Mouse (Mus musculus): Measurements from ENCODE around the gene Acap1. TPM values are rescaled to one million over a fixed set of nuclear protein-coding genes. Genes with fewer than 3 reads are reported as not detected.

Gene Acap1
- polyA plus RNA-seq, 1 experiment from 2014 or later: 7.0 TPM

- H3K4me3 ChIP-seq: peak overlapping the region; percentile 53
- H3K9ac ChIP-seq: peak overlapping the region; percentile 83
- no peak overlapping the region for H3K27ac ChIP-seq (replicated peaks)
- ATAC-seq (ENCODE audit: extremely low read depth, insufficient number of reproducible peaks, low FRiP score, low TSS enrichment): no peak
- peaks cover 44% of the 10 kb centered on the region for H3K4me1 ChIP-seq
- 6% methylated on average over 47 of the region's 48 CpGs for WGBS
- peaks cover 9% of the 10 kb centered on the region; the same call in 1 of the 2 replicates for H3K36me3 ChIP-seq
- peaks cover 52% of the 10 kb centered on the region for H3K27me3 ChIP-seq (replicated peaks)
- H3K9me3 ChIP-seq: no peaks in the 10 kb centered on the region
- peak overlapping the region; percentile 88 for H3K4me2 ChIP-seq
Measured at GRCm38 (mm10) chr11:69834001-69834549, 61.3 kb downstream of the Acap1 start.

DNA sequence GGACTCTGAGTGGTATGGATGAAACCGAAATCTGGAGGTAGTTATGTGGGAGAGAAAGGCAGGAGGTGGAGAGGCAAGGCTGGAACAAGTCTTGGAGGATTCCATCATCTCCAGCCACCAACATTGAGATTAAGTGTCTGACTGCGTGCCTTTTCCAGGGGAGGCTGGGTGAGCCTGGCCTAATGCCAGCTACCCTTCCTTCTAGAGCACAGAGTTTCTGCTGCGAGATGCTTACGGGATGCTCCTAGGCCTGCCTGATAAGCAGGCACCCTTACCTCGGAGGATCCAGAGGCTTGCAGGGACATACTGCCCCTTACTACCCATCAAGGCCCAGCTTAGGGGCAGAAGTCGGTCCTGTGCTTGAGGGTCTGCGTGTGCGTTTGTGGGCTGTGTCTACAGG is 61.8 kb downstream of the Acap1 start:
- WGBS: 31% methylated on average over 8 of the region's 8 CpGs
- ATAC-seq (ENCODE audit: extremely low read depth, insufficient number of reproducible peaks, low FRiP score, low TSS enrichment): no peak
- Histone ChIP-seq H3K4me1 (peaks cover 40% of the 10 kb centered on the region), H3K27me3 (replicated peaks) (peaks cover 52% of the 10 kb centered on the region), H3K4me3 (peak overlapping the region; percentile 53), H3K9me3 (no peaks in the 10 kb centered on the region), H3K27ac (replicated peaks) (no peak overlapping the region), H3K9ac (peak overlapping the region; percentile 83), H3K4me2 (peak overlapping the region; percentile 88), H3K36me3 (peaks cover 9% of the 10 kb centered on the region; the same call in 1 of the 2 replicates)

Small RNA genes lying within 50 kb of the gene (microRNA-seq; reads per million reads assigned to microRNA genes)
- gene Mir6924: not detected

Other genes with a start within 250 kb of the Acap1 start
- not detected in 2 replicates for gene Sox15, start 240.2 kb downstream of the Acap1 start, polyA plus RNA-seq (2015; fragmentation: Nextera tagmentation; extraction: Ambion mirVana)
- 51.3 and 52.0 TPM in 2 replicates for gene Mpdu1, start 232.9 kb downstream of the Acap1 start, polyA plus RNA-seq (2015; fragmentation: Nextera tagmentation; extraction: Ambion mirVana)
- 8.8 and 10.5 TPM in 2 replicates for gene Cd68, start 229.4 kb downstream of the Acap1 start, polyA plus RNA-seq (2015; fragmentation: Nextera tagmentation; extraction: Ambion mirVana)
- 372 and 373 TPM in 2 replicates for gene Eif4a1, start 223.1 kb downstream of the Acap1 start, polyA plus RNA-seq (2015; fragmentation: Nextera tagmentation; extraction: Ambion mirVana)
- 59.2 and 63.5 TPM in 2 replicates for gene Senp3, start 213.5 kb downstream of the Acap1 start, polyA plus RNA-seq (2015; fragmentation: Nextera tagmentation; extraction: Ambion mirVana)
- 0.23 and 0.38 TPM in 2 replicates for gene Tnfsf13, start 209.8 kb downstream of the Acap1 start, polyA plus RNA-seq (2015; fragmentation: Nextera tagmentation; extraction: Ambion mirVana)
- 4.7 and 5.7 TPM in 2 replicates for gene Tnfsf12, start 199.7 kb downstream of the Acap1 start, polyA plus RNA-seq (2015; fragmentation: Nextera tagmentation; extraction: Ambion mirVana)
- 3.3 and 3.4 TPM in 2 replicates for gene Tnfsfm13, start 199.4 kb downstream of the Acap1 start, polyA plus RNA-seq (2015; fragmentation: Nextera tagmentation; extraction: Ambion mirVana)
- gene Polr2a, start 136.9 kb downstream of the Acap1 start, polyA plus RNA-seq (2015; fragmentation: Nextera tagmentation; extraction: Ambion mirVana): 16.1 and 19.1 TPM in 2 replicates
- 0.19 and 0.51 TPM in 2 replicates for gene Slc35g3, start 133.6 kb downstream of the Acap1 start, polyA plus RNA-seq (2015; fragmentation: Nextera tagmentation; extraction: Ambion mirVana)
- gene Zbtb4, start 129.6 kb downstream of the Acap1 start, polyA plus RNA-seq (2015; fragmentation: Nextera tagmentation; extraction: Ambion mirVana): 2.7 and 3.1 TPM in 2 replicates
- 6.8 and 7.9 TPM in 2 replicates for gene Chrnb1, start 99.6 kb downstream of the Acap1 start, polyA plus RNA-seq (2015; fragmentation: Nextera tagmentation; extraction: Ambion mirVana)
- 2.0 and 2.3 TPM in 2 replicates for gene Fgf11, start 93.7 kb downstream of the Acap1 start, polyA plus RNA-seq (2015; fragmentation: Nextera tagmentation; extraction: Ambion mirVana)
- 1.8 and 1.9 TPM in 2 replicates for gene Tmem102, start 89.9 kb downstream of the Acap1 start, polyA plus RNA-seq (2015; fragmentation: Nextera tagmentation; extraction: Ambion mirVana)
- gene Gm39566, start 80.2 kb downstream of the Acap1 start, polyA plus RNA-seq (2015; fragmentation: Nextera tagmentation; extraction: Ambion mirVana): not detected in 2 replicates
- gene Spem2, start 77.1 kb downstream of the Acap1 start, polyA plus RNA-seq (2015; fragmentation: Nextera tagmentation; extraction: Ambion mirVana): not detected in 2 replicates
- not detected in 2 replicates for gene Spem1, start 73.4 kb downstream of the Acap1 start, polyA plus RNA-seq (2015; fragmentation: Nextera tagmentation; extraction: Ambion mirVana)
- gene Nlgn2, start 57.8 kb downstream of the Acap1 start, polyA plus RNA-seq (2015; fragmentation: Nextera tagmentation; extraction: Ambion mirVana): 2.0 and 2.4 TPM in 2 replicates
- gene Tmem256, start 57.0 kb downstream of the Acap1 start, polyA plus RNA-seq (2015; fragmentation: Nextera tagmentation; extraction: Ambion mirVana): 330 and 361 TPM in 2 replicates
- 75.4 and 76.2 TPM in 2 replicates for gene Plscr3, start 49.2 kb downstream of the Acap1 start, polyA plus RNA-seq (2015; fragmentation: Nextera tagmentation; extraction: Ambion mirVana)
- gene Tnk1, start 36.8 kb downstream of the Acap1 start, polyA plus RNA-seq (2015; fragmentation: Nextera tagmentation; extraction: Ambion mirVana): 0.38 and 0.56 TPM in 2 replicates
- not detected in 2 replicates for gene Tmem95, start 17.5 kb downstream of the Acap1 start, polyA plus RNA-seq (2015; fragmentation: Nextera tagmentation; extraction: Ambion mirVana)
- gene Kctd11, start 14.1 kb downstream of the Acap1 start, polyA plus RNA-seq (2015; fragmentation: Nextera tagmentation; extraction: Ambion mirVana): 3.9 TPM in 2 replicates
- gene 2810408A11Rik, start 5.4 kb upstream of the Acap1 start, polyA plus RNA-seq (2015; fragmentation: Nextera tagmentation; extraction: Ambion mirVana): 4.0 and 4.1 TPM in 2 replicates
- 7.8 and 8.1 TPM in 2 replicates for gene Neurl4, start 5.5 kb upstream of the Acap1 start, polyA plus RNA-seq (2015; fragmentation: Nextera tagmentation; extraction: Ambion mirVana)
- 45.0 and 52.2 TPM in 2 replicates for gene Gps2, start 18.3 kb upstream of the Acap1 start, polyA plus RNA-seq (2015; fragmentation: Nextera tagmentation; extraction: Ambion mirVana)
- 1,157 and 1,215 TPM in 2 replicates for gene Eif5a, start 26.4 kb upstream of the Acap1 start, polyA plus RNA-seq (2015; fragmentation: Nextera tagmentation; extraction: Ambion mirVana)
- 3.1 TPM in 2 replicates for gene Ybx2, start 40.3 kb upstream of the Acap1 start, polyA plus RNA-seq (2015; fragmentation: Nextera tagmentation; extraction: Ambion mirVana)
- gene Slc2a4, start 52.6 kb upstream of the Acap1 start, polyA plus RNA-seq (2015; fragmentation: Nextera tagmentation; extraction: Ambion mirVana): 25.8 and 30.3 TPM in 2 replicates
- 6.3 and 7.4 TPM in 2 replicates for gene Cldn7, start 69.2 kb upstream of the Acap1 start, polyA plus RNA-seq (2015; fragmentation: Nextera tagmentation; extraction: Ambion mirVana)
- 21.0 and 21.1 TPM in 2 replicates for gene Ctdnep1, start 85.6 kb upstream of the Acap1 start, polyA plus RNA-seq (2015; fragmentation: Nextera tagmentation; extraction: Ambion mirVana)
- 111 and 119 TPM in 2 replicates for gene Elp5, start 87.0 kb upstream of the Acap1 start, polyA plus RNA-seq (2015; fragmentation: Nextera tagmentation; extraction: Ambion mirVana)
- 456 and 466 TPM in 2 replicates for gene Gabarap, start 95.6 kb upstream of the Acap1 start, polyA plus RNA-seq (2015; fragmentation: Nextera tagmentation; extraction: Ambion mirVana)
- gene Phf23, start 100.2 kb upstream of the Acap1 start, polyA plus RNA-seq (2015; fragmentation: Nextera tagmentation; extraction: Ambion mirVana): 43.8 and 47.9 TPM in 2 replicates
- gene Dvl2, start 105.1 kb upstream of the Acap1 start, polyA plus RNA-seq (2015; fragmentation: Nextera tagmentation; extraction: Ambion mirVana): 20.7 and 22.0 TPM in 2 replicates
- 131 and 140 TPM in 2 replicates for gene Acadvl, start 119.9 kb upstream of the Acap1 start, polyA plus RNA-seq (2015; fragmentation: Nextera tagmentation; extraction: Ambion mirVana)
- gene Dlg4, start 121.4 kb upstream of the Acap1 start, polyA plus RNA-seq (2015; fragmentation: Nextera tagmentation; extraction: Ambion mirVana): 4.7 and 5.1 TPM in 2 replicates
- gene Asgr1, start 158.5 kb upstream of the Acap1 start, polyA plus RNA-seq (2015; fragmentation: Nextera tagmentation; extraction: Ambion mirVana): 0.24 TPM in 1 of 2 replicates, not detected in the other
- 0.18 TPM in 1 of 2 replicates, not detected in the other for gene Asgr2, start 197.1 kb upstream of the Acap1 start, polyA plus RNA-seq (2015; fragmentation: Nextera tagmentation; extraction: Ambion mirVana)
- 0.53 and 0.67 TPM in 2 replicates for gene Mgl2, start 234.8 kb upstream of the Acap1 start, polyA plus RNA-seq (2015; fragmentation: Nextera tagmentation; extraction: Ambion mirVana)

All from heart, embryonic 13.5 days (tissue).